Mouse (Mus musculus) thymus, adult 18-20 months (tissue): ENCODE data around the gene Hnrnpu.
"Not testable (repeated sequence)": the region's sequence is repeated elsewhere in the genome, so short reads cannot be mapped to it uniquely, and the experiment has no call there.

Experiments
- DNase-seq, 2 experiments: peaks; one replicate each; pipeline ENCODE4 v3.0.0; 2022; ENCODE audit warnings: mixed read lengths in 2 of 2

Hnrnpu gene

DNA sequence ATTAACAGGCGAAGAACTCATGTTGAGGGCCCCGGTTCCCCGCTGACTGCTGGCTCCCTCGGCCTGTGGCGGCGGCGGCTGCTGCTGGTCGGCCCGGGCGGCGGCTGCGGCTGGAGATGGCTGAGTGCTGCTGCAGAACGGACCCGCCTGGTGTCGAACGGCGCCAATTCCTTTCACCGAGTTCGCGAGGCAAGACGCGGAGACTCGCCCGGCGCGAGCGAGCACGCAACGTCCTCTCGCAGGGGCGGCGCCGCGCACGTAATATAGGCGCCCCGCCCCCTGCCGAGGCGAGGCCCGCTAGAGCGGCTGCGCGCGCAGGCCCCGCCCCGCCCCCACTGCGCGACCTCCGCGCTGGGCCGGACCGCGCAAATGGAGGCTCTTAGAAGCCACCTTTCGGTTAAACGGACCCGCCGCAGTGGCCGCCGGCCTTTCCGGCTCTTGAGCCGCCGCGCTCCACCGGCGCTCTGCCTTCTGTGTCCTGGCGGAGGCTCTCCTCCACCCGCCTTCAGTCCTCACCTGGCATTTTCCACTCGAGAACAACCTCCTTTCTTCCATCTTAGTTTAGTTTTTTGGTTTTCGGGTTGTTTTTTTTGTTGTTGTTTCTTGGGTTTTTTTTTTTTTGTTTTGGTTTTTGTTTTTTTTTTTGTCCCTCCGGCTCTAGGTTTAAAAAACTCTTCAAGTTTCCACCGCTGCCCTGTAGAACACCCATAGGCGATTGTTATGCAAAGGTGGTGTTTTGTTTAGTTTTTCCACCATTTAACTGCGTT lies at the start of gene Hnrnpu:
Gene Hnrnpu, minus strand, starts transcription at position 247 of the 767 bp plus-strand sequence.
- peak; percentile 90 for DNase-seq

DNA sequence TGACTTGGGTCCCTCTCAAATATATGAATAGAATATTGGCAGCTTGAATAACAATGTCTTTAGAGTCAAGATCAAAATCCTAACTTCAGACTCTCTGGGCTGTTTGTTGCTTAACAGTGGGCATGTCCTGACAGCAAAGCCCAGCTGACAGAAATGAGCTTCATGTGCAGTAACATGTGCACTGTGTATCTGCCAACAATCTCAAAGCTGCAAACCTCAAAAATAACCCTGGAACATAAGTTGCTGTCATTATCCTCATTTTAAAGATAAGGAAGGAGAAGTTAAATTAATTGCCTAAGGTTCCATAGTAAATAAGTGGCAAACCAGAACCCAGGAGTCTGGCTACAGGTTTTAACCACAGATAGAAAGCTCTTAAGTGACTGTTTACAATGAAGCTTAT lies 44.6 kb upstream of the Hnrnpu start:
- no peak for DNase-seq

DNA sequence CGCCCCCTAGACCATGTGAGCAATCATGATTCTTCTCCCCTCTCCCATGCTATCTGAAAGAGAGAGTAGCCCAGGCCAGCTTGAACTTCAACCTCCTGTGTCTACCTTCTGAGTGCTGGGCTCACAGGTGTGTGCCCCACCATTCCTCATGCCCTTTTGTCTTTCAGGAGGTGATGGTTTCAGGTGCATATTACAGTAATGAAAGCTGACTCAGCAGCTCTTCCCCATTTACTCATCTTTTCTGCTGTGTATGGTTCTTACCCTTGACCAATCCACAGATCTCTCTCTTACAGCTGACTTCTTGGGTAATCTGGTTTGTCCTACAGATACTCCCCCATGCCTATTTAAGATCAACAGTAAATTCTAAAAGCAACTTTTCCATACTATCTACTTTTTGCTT lies 41.6 kb upstream of the Hnrnpu start:
- DNase-seq = no peak

DNA sequence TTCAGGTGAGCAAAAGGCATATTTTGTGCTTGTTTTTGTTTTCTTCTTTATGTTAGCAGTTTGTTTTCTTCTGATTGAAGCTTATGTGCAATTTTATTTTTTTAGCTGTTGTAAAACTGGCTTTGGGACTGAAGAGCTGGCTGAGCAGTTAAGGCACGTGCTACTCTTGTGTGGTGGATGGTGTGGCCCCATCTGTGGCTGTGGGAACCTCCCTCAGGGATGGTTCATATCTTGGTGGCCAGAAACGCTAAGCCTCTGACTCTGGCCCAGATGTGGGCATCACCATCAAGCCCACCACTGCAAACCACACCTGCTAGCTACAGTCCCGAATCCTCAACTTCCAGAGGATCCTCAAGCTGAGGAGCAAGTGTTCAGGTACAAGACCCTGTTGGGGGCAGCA lies 40.5 kb upstream of the Hnrnpu start:
- DNase-seq = no peak

DNA sequence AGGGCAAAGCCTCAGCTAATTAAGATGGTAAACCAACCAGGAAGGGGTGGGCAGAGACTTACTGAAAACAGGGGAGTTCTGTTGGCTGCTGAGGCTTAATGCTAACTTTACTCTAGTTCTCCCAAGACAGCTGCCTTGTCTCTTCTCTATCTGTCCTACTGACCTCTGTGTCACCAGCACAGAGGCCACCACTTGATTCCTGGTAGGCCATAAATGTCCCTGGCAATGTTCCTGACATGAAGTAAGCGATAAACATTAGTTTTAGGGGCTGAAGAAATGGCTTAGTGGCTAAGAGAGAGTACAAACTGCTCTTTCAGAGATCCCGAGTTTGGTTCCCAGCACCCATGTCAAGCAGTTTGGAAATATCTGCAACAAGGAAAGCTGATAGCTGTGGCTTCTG lies 39.3 kb upstream of the Hnrnpu start:
- DNase-seq = no peak

DNA sequence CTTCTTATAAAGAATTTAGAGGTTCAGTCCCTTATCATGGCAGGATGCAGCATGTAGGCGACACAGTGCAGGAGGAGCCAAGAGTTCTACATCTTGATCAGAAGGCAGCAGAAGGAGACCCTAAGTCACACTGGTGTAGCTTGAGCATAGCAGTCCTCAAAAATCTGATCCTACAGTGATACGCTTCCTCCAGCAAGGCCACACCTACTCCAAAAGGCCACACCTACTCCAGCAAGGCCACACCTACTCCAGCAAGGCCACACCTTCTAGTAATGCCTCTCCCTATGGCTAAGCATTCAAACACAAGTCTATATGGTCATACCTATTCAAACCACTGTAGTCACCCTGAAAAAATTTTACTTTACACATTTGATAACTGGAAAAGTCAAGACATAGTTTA lies 38.5 kb upstream of the Hnrnpu start:
- no peak for DNase-seq

DNA sequence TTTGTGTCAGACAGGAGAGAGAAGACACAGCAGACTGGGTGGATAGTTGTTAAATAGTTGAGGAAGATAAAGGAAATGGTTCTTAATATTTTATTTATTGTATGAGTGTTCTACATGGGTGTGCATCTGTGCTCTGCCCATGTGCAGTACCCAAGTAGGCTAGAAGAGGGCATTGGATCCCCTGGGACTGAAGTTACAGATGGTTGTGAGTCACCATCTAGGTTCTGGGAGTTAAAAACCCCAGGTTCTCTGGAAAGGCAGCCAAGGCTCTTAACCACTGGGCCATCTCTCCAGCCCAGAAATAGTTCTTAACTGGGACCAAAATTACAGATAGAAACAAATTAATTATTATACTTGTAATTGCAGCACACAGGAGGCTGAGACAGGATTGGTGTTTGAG lies 37.8 kb upstream of the Hnrnpu start:
- DNase-seq = no peak

DNA sequence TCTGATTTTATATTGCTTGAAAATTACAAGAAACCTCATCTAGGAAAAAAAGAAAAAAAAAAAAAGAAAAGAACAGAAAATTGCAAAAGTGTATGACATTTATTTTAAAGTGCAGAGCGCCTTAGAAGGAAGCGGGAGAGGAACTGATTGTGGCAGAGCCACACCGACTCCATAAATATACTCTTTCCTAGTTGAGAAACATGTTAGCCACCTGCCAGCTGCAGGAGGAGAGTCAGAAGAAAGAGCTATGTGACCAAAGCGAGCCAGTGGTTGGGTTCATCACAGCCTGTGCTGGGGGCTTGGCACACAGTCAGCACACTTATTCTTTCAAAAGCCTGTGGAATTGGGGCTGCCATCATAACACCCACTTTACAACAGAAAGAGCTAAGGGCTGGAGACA lies 35.1 kb upstream of the Hnrnpu start:
- no peak for DNase-seq

DNA sequence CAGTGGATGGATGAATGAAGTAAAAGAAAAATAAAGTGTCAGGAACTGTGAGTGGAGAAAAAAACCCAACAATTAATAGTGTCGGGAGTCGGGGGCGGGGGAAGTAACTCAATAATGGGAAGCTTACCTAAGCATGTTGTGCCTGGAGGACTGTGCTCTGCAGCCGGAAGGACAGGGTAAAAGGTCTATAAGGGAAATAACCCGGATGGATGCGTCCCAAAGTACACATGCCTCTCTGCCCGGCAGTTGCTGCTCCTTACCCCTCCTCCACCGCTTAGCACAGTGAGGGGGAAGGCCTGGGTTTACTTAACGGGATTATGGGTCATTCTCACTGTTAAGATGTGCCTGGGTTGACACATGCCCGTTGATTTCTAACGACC lies 31.7 kb upstream of the Hnrnpu start:
- DNase-seq = peak; percentile 10 to 35

DNA sequence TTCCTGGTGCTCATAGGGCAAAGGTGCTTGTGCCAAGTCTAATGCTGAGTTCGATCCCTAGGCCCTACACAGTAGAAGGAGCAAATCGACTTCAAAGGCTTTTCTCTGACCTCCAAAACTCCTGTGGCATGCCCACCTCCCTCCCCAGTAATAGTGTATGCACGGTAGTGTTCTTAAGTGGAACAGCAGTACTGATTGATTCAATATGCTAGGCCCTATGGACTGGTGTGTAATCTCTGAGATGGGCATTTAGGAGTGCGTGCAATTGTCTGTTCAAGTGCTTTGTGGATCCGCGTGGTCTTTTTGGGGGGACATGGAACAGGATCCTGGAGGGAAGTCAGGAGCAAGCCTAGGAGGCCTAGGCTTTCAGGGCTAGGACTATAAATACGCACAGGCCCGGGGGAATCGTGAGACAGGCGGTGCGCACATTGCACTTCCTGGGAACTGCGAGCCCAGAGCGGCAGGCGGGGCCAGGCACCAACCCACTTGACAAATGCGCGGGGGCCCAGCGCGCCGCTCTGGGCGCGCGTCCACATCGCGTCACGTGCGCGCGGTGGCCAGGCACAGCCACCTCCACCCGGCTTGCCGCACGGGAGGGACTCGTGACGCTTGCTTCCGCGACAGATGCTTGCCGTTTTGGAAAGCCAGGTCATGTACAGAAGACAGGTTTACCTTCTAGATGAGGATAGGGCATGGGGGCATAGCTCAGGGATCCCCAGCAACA lies 31.1 kb upstream of the Hnrnpu start:
- peak; percentile 85 to 86 for DNase-seq

DNA sequence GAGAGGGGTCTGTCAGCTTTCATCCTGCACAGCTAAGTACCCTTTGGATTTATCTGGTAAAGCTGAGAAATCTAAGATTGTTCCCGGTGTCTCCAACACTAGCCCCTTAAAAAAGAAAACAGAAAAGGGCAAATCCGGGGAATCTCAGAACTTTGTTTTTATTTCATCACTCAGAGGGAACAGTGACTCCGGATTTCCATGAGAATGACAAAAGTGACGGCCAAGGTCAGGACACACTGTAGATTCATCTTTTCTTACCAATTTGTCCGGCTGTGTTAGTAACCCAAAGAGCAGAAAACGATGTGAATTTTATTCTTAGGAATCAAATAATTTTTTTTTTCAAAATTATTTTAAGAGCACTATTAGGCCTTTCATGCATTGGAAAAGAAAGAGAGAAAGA lies 30.5 kb upstream of the Hnrnpu start:
- DNase-seq = no peak

DNA sequence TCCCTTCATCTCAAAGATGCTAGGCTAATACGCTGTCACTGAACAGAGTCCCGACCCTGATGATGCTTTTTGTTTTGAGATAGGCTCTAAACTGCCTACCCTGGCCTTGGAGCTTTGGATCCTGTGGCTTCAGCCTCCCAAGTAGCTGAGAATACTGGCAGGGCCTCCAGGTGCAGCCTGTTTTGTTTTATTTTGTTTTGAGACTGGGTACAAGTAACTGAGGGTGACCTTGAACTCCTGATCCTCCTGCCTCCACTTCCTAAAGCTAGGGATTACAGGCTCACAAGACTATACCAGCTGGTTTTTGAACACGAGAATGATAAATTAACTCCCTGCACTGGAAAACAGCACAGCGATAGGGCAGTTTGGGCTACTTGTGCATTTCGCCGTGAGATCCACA lies 27.6 kb upstream of the Hnrnpu start:
- no peak for DNase-seq

DNA sequence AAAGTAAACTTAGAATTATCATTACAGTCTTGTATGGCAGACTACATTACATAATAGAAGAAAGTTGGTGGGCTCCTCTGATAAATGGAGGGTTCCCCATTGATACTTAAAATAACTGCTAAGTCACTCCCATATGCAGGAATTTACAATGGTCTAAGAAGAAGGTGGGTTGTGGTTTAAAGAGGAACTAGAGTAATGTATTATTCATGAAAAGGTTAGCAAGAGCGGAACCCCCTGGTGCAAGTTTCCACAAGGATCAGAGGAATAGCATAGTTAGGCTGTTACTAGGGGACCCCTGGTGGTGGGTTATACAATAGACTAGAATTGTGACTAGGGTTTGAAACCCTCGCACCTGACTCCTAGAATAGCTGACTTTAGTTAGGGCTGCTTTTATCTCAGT lies 23.1 kb upstream of the Hnrnpu start:
- DNase-seq = no peak

DNA sequence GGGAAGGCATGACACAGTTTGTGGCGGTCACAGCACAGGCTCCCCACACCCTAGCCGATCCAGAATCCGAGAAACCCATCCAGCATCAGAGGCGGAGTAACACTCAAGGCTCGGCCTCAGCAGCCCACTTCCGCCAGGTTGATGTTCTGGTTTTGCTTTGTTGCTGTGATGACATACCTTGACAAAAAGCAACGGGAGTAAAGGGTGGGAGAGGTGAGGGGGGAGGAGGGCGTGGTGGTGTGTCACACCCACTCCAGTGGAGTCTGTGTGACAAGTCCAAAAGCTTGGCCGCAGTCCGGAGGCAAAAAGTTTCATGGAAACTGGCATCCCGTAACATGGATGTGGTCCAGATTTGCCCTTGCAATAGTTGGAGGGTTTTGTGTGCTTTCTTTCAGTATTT lies 22.7 kb upstream of the Hnrnpu start:
- no peak for DNase-seq

DNA sequence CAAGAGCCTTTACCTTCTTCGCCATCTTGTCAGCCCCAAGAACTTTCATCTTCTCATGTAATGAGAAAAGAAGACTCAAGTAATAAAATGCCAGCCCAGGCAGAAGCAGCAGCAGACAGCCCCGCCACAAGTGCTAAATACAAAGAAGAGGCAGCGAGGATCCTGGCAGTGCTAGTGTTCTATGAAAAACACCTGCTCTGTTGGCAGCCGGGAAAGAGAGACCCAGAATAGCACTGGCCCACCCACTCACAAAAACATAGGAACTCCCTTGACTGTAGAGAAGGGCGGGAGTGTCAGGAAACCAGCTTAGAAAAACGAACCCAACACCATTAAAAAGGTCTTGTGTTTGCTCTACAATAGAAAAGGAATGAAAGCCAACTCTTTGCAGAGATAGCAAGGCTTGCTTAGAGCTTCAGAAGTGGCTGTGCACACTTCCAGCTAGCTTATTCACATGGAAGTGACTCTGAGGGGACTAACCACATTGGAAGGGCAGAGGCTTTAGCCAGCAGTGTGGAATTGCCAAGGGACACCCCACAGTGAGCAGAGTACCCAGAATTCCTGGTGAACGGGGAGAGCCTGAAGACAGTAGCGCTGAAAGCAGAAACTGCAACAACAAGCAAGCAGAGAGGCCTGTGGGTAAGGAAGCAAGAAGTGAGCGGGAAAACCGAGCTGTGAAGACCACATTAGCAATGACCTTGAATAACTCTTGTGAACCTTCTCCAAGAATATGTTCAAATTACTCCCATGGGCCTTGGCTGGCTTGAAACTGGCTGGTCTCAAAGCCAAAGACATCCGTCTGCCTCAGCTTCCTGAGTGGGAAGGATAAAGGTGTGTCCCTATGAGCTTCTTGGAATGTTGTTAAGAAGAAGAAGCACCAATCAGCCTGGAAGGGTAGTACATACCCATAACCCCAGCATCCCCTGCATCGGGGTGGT lies 20.4 kb upstream of the Hnrnpu start:
- no peak for DNase-seq

DNA sequence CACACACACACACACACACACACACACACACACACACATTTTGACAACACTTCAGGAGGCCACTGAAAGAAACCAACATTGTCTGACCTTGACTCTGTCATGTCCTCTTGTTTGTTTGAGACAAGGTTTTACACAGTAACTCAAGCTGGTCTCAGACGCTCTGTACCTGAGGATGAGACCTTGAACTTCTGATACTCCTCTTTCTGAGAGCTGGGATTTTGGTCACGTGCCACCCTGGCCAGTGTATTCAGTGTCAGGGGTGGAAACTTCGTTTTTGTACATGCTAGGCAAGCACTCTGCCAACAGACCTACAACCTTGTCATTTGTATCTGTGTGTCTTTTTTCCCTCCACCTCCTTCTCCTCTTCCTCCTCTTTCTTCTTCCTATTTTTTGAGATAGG lies 17.0 kb upstream of the Hnrnpu start:
- no peak for DNase-seq

DNA sequence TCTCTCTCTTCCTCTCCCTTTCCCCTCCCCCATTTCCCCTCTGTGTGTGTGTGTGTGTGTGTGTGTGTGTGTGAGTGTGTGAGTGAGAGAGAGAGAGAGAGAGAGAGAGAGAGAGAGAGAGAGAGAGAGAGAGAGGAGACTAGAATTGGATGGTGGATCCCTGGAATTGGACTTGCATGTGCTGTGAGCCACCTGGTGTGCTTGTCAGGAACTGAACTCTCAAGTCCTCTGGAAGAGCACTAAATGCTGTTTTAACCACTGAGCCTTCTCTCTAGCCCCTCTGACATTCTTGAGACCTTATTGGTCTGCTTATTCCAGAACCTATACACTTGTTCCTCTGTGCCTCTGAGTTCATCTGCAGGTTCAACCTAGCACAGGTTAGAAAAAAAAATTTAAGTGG lies 14.0 kb upstream of the Hnrnpu start:
- DNase-seq = no peak

DNA sequence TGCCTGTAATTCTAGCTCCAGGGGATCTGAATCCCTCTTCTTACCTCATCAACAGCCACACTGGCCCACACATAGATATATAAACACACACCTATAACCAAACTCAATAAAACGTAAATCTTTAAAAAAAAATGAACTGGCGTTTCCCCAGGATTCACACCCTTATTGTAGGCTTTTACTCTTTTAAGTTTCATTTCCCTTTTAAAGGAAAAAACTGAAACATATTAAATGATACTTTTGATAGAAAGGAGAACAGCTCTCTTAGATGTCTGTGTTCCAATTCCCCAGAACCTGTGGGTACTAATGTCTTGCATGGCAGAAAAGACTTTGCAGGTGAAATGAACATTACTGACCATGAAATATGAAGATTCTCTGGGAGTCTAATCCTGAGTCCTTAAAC lies 13.2 kb upstream of the Hnrnpu start:
- no peak for DNase-seq

DNA sequence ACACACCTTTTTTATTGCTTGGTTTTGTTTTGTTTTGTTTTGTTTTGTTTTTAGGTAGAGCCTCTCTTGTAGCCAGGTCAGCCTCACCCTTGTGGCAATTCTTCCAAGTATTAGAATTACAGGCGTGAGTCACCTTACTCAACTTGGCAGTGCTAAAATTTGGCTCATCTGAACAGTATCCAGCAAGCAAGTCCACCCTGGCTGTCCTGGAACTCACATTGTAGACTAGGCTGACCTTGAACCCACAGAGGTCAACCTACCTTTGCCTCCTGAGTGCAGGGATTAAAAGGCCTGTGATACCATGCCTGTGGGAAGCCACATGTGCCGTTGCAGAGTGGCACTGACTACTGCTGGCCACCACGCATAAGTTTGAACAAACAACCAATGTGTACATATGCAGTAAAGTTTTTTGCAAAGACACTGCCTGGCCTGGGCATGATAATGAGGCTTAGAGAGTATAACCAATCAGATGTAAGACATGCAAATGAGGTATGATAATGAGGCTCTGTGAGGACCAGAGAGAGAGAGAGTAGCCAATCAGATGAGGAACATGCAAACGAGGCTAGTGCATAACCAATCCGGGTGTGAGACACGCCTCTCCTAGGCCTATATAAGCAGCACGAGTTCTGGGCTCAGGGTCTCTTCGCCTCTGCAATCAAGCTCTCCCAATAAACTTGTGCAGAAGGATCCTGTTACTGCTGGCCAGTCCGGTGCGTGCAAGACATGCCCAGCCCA lies 6.6 kb upstream of the Hnrnpu start:
- DNase-seq = not testable (repeated sequence)

DNA sequence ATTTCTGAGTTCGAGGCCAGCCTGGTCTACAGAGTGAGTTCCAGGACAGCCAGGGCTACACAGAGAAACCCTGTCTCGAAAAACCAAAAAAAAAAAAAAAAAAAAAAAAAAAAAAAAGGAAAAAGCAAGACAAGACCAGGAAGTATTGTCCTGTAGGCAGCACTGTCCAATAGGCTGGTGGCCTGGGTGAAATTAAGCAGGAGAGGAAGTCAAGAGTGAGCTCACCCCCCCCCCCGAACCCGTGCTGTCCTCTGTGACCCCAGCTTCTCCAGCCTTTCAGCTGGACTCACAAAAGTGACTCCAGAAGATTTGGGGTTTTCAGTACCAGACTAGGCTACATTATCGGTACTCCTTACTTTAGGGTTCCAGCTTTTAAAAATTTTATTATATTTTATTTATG lies 5.0 kb upstream of the Hnrnpu start:
- DNase-seq = no peak

DNA sequence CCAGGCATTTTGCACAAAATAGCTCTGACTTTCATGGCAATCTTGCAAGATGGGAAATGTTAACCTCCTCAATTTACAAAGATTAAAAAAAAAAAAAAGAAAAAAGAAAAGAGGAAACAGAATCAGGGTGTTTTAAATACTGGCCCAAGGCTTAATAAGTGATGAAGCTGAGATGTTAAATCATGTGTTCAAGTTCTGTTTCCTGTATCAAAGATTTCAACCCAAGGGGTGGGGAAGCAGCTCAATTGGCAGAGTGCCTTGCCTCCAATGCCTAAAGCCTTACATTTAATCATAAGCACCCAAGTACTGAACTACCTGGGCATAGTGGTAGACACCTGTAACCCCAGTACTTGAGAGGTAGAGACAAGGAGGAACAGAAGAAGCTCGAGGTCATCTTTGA lies 4.5 kb upstream of the Hnrnpu start:
- DNase-seq = no peak

DNA sequence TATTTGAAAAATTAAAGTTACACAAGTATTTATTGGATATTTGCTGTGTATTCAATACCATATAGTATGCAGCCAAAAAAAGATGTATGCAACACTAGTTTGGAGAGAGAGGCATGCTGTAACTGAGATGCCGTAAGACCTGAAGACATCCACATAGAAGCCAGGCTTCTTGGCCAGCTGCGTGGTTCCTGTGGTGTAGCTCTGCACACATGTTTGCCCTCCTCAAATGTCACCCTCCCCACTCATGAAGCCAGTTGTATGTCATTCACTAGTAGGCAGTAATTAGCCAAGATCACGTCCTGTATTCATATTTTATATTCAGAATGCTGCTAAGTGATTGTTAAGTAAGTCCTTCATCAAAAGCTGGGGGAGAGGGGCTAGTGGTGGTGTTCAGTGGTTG lies 3.8 kb upstream of the Hnrnpu start:
- DNase-seq = no peak

DNA sequence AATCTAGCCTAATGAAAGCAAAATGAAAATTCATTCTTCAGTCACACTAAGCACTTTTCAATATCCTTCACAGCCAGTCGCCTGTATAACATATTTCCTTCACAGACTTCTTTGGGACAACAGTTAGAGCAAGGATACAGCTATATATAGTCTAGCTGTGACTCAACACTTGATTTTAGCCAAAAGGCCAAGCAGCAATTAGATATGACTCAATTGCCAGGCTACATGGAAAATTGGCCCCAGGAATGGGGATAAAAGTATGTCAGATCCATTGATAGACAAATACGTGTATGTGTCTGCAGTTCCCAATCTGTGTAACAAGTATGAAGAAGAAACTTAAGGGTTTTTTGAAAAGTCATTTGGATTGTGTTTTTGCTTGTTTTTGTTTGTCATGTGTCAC lies 2.6 kb upstream of the Hnrnpu start:
- no peak for DNase-seq
